Mouse (Mus musculus): Measurements from ENCODE around the gene Atf7. TPM values are rescaled to one million over a fixed set of nuclear protein-coding genes. Genes with fewer than 3 reads are reported as not detected.

Gene Atf7
- polyA plus RNA-seq, 1 experiment from 2014 or later = 15.5 TPM

DNA sequence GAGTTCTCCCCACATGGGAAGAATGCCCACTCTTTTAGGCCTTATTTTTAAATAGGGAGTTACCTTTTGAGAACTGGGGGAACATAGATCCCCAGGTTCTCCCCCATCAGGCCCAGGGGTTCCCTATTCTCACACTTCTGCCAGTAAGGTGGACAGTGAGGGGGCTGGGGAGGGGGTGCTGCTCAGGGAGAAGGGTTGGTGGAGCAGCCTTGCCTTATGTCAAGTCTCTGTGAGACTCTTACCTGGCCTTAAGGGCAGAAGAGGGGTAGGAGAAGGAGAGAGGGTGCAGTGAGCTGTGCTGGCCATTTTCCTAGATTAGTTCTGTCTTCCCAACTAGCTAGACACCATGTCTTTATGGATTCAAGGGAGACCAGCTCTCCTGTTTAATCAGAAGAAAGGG is 112.8 kb downstream of the Atf7 start:
- H3K27me3 ChIP-seq (ENCODE audit: control insufficient read depth, insufficient read depth, low read length) = no peaks in the 10 kb centered on the region
- ATAC-seq (replicated peaks; ENCODE audit: low FRiP score) (no peak), DNase-seq (ENCODE audit: low spot score) (no peak)
- no peaks in the 10 kb centered on the region for H3K9me3 ChIP-seq (ENCODE audit: control insufficient read depth, low read length)
- no peak overlapping the region for H3K9ac ChIP-seq (ENCODE audit: low read length)
- H3K36me3 ChIP-seq (ENCODE audit: control insufficient read depth, insufficient read depth, low read length) = no peaks in the 10 kb centered on the region
- peaks cover 19% of the 10 kb centered on the region for H3K4me1 ChIP-seq (replicated peaks; ENCODE audit: control insufficient read depth, insufficient read depth, low read length)
- H3K4me2 ChIP-seq (ENCODE audit: low read depth, low read length, severe bottlenecking) = no peak overlapping the region
- peak overlapping the region; percentile 74; the same call in 1 of the 2 replicates for H3K27ac ChIP-seq (ENCODE audit: low read depth, low read length)
- no peak overlapping the region for H3K4me3 ChIP-seq (ENCODE audit: low read depth, low read length)

DNA sequence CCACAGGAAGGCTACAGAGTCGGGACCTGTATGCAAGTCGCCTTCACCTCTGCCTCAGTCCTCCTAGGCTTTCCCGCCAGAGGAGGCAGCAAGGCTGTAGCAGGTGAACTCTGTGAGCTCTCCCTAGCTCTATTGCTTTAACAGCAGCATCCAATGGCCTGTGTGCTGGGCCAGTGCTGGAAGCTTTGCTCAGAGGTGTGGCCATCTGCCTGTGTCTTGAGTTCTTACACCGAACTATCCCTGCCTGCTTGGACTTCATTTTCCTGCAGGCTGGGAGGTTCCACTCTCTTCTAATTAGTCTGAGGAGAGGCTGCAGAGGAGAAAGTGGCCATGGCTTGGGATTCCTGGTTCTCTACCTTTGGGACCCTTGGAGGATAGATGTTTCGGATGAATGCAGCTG is 113.3 kb downstream of the Atf7 start:
- peak overlapping the region; percentile 74 for H3K27ac ChIP-seq (ENCODE audit: low read depth, low read length)
- peaks cover 19% of the 10 kb centered on the region for H3K4me1 ChIP-seq (replicated peaks; ENCODE audit: control insufficient read depth, insufficient read depth, low read length)
- no peak for DNase-seq (ENCODE audit: low spot score)
- no peak for ATAC-seq (replicated peaks; ENCODE audit: low FRiP score)
- H3K36me3 ChIP-seq (ENCODE audit: control insufficient read depth, insufficient read depth, low read length) = no peaks in the 10 kb centered on the region
- H3K4me2 ChIP-seq (ENCODE audit: low read depth, low read length, severe bottlenecking) = no peak overlapping the region; the same call in 1 of the 2 replicates
- H3K27me3 ChIP-seq (ENCODE audit: control insufficient read depth, insufficient read depth, low read length) = no peaks in the 10 kb centered on the region
- H3K9me3 ChIP-seq (ENCODE audit: control insufficient read depth, low read length) = no peaks in the 10 kb centered on the region
- 29% methylated on average over 5 of the region's 5 CpGs for WGBS
- H3K9ac ChIP-seq (ENCODE audit: low read length) = 0 out of 2 replicates have a peak overlapping the region, but pooled peaks have one; percentile 35
- H3K4me3 ChIP-seq (ENCODE audit: low read depth, low read length) = no peak overlapping the region

DNA sequence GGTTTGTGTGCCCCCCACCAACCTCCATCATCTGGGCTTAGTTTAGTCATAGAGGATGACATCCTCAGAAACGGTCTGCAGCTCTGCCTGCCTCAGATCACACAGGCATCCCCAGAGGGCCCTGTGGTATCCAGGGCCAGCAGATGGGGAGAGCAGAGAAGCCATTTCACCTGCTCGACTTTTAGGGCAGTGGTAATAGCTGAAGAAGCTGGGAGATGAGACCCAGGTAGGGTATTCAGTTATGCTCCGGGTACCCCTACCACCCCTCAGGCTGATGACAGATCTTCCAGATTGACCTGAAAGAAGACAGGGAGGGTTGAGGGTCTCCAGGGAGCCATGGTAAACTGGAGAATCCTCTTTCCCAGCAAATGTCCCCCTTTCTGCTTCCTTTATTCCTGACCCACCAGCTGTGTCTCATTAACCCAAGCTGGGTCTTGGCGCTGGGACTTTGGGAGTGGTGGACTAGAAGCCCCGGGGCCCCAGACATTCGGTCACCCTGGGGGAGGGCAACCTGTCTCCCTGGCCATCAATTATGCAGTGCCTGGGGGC is 113.9 kb downstream of the Atf7 start:
- Histone ChIP-seq H3K9me3 (ENCODE audit: control insufficient read depth, low read length) (no peaks in the 10 kb centered on the region), H3K27ac (ENCODE audit: low read depth, low read length) (peak overlapping the region; percentile 74), H3K4me3 (ENCODE audit: low read depth, low read length) (no peak overlapping the region), H3K36me3 (ENCODE audit: control insufficient read depth, insufficient read depth, low read length) (no peaks in the 10 kb centered on the region), H3K4me2 (ENCODE audit: low read depth, low read length, severe bottlenecking) (peak overlapping the region; percentile 84), H3K27me3 (ENCODE audit: control insufficient read depth, insufficient read depth, low read length) (no peaks in the 10 kb centered on the region), H3K4me1 (replicated peaks; ENCODE audit: control insufficient read depth, insufficient read depth, low read length) (peaks cover 19% of the 10 kb centered on the region), H3K9ac (ENCODE audit: low read length) (peak overlapping the region; percentile 35; the same call in 1 of the 2 replicates)
- ATAC-seq (replicated peaks; ENCODE audit: low FRiP score) = no peak
- DNase-seq (ENCODE audit: low spot score) = peak; percentile 67
- 10% methylated on average over 6 of the region's 6 CpGs for WGBS

DNA sequence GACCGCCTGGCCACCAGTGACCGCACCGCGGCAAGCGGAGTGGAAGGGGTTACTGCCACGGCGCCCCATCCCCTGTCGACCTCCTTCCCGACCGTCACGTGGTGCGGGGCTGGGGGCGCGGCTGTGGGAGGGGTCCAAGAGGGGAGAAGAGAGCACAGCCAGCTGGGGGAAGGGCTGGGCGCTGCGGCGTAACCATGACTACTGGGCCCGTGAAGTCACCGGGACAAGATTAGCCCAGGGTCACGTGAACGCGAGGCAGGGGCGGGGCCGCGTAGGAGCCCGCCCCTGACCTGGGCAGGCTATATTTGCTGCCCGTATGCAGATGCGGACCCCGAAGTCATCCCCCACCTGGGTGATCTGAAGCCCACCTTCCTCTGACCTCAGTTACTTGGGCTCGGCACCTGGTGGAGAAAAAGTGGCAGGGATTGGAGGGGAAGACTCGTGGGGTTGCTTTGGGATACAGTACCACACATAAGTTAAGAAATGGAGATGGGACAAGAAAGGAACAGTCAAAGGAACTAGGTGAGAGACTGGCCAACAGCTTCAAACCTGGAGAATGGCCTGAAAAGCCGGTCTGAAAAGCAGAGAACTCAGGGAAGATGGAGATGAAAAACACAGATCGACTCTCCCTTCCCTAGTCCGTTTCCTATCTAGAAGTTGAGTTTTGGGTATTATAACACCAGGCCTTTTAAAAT is 114.5 kb downstream of the Atf7 start:
- peaks cover 14% of the 10 kb centered on the region for H3K4me1 ChIP-seq (replicated peaks; ENCODE audit: control insufficient read depth, insufficient read depth, low read length)
- no peaks in the 10 kb centered on the region for H3K27me3 ChIP-seq (ENCODE audit: control insufficient read depth, insufficient read depth, low read length)
- ATAC-seq (replicated peaks; ENCODE audit: low FRiP score) (peak; percentile 96), DNase-seq (ENCODE audit: low spot score) (peak; percentile 98)
- H3K36me3 ChIP-seq (ENCODE audit: control insufficient read depth, insufficient read depth, low read length) = no peaks in the 10 kb centered on the region
- WGBS = 3% methylated on average over 32 of the region's 34 CpGs
- H3K9ac ChIP-seq (ENCODE audit: low read length) = peak overlapping the region; percentile 61
- H3K4me3 ChIP-seq (ENCODE audit: low read depth, low read length) = peak overlapping the region; percentile 53
- peak overlapping the region; percentile 84 for H3K4me2 ChIP-seq (ENCODE audit: low read depth, low read length, severe bottlenecking)
- peak overlapping the region; percentile 74 for H3K27ac ChIP-seq (ENCODE audit: low read depth, low read length)
- no peaks in the 10 kb centered on the region for H3K9me3 ChIP-seq (ENCODE audit: control insufficient read depth, low read length)

DNA sequence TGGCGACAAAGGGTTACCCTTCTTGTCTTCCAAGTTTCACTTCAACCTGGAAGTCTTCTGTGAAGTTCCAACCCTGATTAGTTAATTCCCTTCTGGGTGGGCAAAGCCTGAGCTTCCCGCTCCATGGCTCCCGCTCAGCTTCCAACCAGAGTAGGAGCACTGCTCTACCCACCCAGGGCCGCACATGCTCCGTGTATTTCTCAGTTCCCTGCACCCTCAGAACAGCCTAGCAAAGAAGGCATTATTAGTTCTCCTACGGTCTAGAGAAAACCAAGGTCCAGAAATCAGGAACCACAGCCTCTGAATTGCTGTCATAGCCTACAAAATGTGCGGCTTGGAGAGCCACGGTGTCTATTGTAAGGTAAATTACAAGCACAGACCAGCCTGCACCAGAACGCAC is 115.2 kb downstream of the Atf7 start:
- DNase-seq (ENCODE audit: low spot score) (no peak), ATAC-seq (replicated peaks; ENCODE audit: low FRiP score) (peak; percentile 67)
- Histone ChIP-seq H3K36me3 (ENCODE audit: control insufficient read depth, insufficient read depth, low read length) (no peaks in the 10 kb centered on the region), H3K4me1 (replicated peaks; ENCODE audit: control insufficient read depth, insufficient read depth, low read length) (peaks cover 13% of the 10 kb centered on the region), H3K9me3 (ENCODE audit: control insufficient read depth, low read length) (no peaks in the 10 kb centered on the region), H3K27me3 (ENCODE audit: control insufficient read depth, insufficient read depth, low read length) (no peaks in the 10 kb centered on the region), H3K4me2 (ENCODE audit: low read depth, low read length, severe bottlenecking) (peak overlapping the region; percentile 84), H3K9ac (ENCODE audit: low read length) (peak overlapping the region; percentile 61), H3K27ac (ENCODE audit: low read depth, low read length) (0 out of 2 replicates have a peak overlapping the region, but pooled peaks have one; percentile 50), H3K4me3 (ENCODE audit: low read depth, low read length) (peak overlapping the region; percentile 53)
- WGBS = 6% methylated on average over 9 of the region's 9 CpGs

DNA sequence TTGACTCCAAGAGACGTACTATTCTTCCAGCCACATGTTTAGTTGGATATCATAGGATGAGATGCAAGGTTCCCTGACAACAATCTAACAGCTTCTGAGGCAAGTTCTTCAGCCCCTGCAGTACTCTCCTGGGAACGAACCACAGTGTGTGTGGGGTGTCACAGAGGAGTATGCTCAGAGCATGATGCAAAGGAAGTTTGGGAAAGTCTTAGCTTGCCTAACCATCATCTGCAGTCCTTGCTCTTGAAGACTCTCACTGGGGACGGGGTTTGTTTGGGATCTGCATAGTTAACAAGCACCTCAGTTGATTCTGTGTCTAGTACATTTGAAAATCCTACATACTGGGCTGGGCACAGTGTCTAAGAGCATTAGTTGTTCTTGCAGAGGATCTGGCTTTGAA is 116.9 kb downstream of the Atf7 start:
- H3K9me3 ChIP-seq (ENCODE audit: control insufficient read depth, low read length) = no peaks in the 10 kb centered on the region
- no peak for DNase-seq (ENCODE audit: low spot score)
- ATAC-seq (replicated peaks; ENCODE audit: low FRiP score) = no peak
- H3K4me3 ChIP-seq (ENCODE audit: low read depth, low read length) = no peak overlapping the region
- no peak overlapping the region for H3K9ac ChIP-seq (ENCODE audit: low read length)
- peaks cover 13% of the 10 kb centered on the region for H3K4me1 ChIP-seq (replicated peaks; ENCODE audit: control insufficient read depth, insufficient read depth, low read length)
- H3K36me3 ChIP-seq (ENCODE audit: control insufficient read depth, insufficient read depth, low read length) = peaks cover 5% of the 10 kb centered on the region; the same call in 1 of the 2 replicates
- 87% methylated on average over 3 of the region's 3 CpGs for WGBS
- no peaks in the 10 kb centered on the region for H3K27me3 ChIP-seq (ENCODE audit: control insufficient read depth, insufficient read depth, low read length)
- no peak overlapping the region for H3K27ac ChIP-seq (ENCODE audit: low read depth, low read length)
- no peak overlapping the region for H3K4me2 ChIP-seq (ENCODE audit: low read depth, low read length, severe bottlenecking)

DNA sequence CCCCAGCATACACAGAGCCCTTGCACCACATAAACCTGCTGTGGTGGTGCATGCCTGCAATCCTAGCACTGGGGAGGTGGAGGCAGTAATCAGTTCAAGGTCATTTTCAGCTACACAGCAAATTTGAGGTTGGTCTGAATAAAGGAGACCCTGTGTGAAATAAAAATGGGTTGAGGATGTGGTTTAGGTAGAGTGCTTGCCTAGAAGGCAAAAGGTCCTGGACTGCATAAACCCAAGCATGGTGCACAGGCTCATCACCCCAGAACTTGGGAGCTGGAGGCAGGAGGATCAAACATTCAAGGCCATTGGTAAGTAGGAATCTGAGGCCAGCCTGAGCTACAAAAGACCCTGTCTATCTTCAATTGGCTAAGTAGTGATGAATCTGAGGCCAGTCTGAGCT is 117.7 kb downstream of the Atf7 start:
- H3K36me3 ChIP-seq (ENCODE audit: control insufficient read depth, insufficient read depth, low read length) = peaks cover 5% of the 10 kb centered on the region; the same call in 1 of the 2 replicates
- H3K9me3 ChIP-seq (ENCODE audit: control insufficient read depth, low read length) = no peaks in the 10 kb centered on the region
- H3K27ac ChIP-seq (ENCODE audit: low read depth, low read length) = no peak overlapping the region
- no peak overlapping the region for H3K4me2 ChIP-seq (ENCODE audit: low read depth, low read length, severe bottlenecking)
- ATAC-seq (replicated peaks; ENCODE audit: low FRiP score) (no peak), DNase-seq (ENCODE audit: low spot score) (no peak)
- no peak overlapping the region for H3K4me3 ChIP-seq (ENCODE audit: low read depth, low read length)
- no peak overlapping the region for H3K9ac ChIP-seq (ENCODE audit: low read length)
- H3K27me3 ChIP-seq (ENCODE audit: control insufficient read depth, insufficient read depth, low read length) = no peaks in the 10 kb centered on the region
- peaks cover 13% of the 10 kb centered on the region for H3K4me1 ChIP-seq (replicated peaks; ENCODE audit: control insufficient read depth, insufficient read depth, low read length)

DNA sequence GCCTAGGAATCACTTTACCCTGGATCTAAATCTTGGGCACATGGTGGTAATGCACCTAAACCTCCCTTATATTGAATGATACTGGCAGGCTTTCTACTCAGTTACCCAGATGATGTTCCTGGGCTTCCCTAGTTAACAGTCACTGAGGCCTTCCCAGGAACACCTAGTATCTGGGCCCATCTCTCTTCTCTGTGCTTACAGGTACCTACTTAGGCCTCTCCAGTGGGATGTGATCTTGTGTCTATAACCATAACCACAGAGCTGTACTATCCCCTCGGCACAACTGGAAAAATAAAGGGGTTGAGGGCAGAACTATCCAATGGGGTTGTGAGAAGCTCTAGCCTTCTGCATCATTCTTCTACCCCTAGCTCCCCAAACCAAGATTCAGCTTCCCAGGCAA is 118.4 kb downstream of the Atf7 start:
- H3K4me3 ChIP-seq (ENCODE audit: low read depth, low read length) = no peak overlapping the region
- 92% methylated on average over 1 of the region's 1 CpGs for WGBS
- peaks cover 11% of the 10 kb centered on the region for H3K4me1 ChIP-seq (replicated peaks; ENCODE audit: control insufficient read depth, insufficient read depth, low read length)
- no peaks in the 10 kb centered on the region for H3K27me3 ChIP-seq (ENCODE audit: control insufficient read depth, insufficient read depth, low read length)
- H3K36me3 ChIP-seq (ENCODE audit: control insufficient read depth, insufficient read depth, low read length) = peaks cover 5% of the 10 kb centered on the region; the same call in 1 of the 2 replicates
- H3K27ac ChIP-seq (ENCODE audit: low read depth, low read length) = no peak overlapping the region
- no peak overlapping the region for H3K4me2 ChIP-seq (ENCODE audit: low read depth, low read length, severe bottlenecking)
- H3K9me3 ChIP-seq (ENCODE audit: control insufficient read depth, low read length) = no peaks in the 10 kb centered on the region
- no peak overlapping the region for H3K9ac ChIP-seq (ENCODE audit: low read length)
- ATAC-seq (replicated peaks; ENCODE audit: low FRiP score) = no peak
- no peak for DNase-seq (ENCODE audit: low spot score)

DNA sequence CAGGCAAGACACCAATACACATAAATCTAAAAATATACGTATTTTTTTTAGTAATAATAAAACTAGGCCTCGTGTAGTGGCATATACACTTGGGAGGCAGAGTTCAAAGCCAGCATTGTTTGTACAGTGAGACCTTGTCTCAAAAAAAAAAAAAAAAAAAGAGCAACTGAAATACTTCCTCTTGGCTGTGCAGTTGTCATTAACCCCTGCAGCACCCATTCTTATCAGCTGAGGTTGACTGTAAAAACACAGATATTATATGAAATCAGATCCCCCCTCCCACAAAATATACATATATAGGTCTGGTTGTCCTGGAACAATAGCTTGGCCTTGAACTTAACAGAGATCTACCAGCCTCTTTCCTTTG is 118.8 kb downstream of the Atf7 start:
- Histone ChIP-seq H3K4me3 (ENCODE audit: low read depth, low read length) (no peak overlapping the region), H3K4me1 (replicated peaks; ENCODE audit: control insufficient read depth, insufficient read depth, low read length) (peaks cover 7% of the 10 kb centered on the region), H3K9me3 (ENCODE audit: control insufficient read depth, low read length) (no peaks in the 10 kb centered on the region), H3K27ac (ENCODE audit: low read depth, low read length) (no peak overlapping the region), H3K9ac (ENCODE audit: low read length) (no peak overlapping the region), H3K36me3 (ENCODE audit: control insufficient read depth, insufficient read depth, low read length) (peaks cover 5% of the 10 kb centered on the region; the same call in 1 of the 2 replicates), H3K4me2 (ENCODE audit: low read depth, low read length, severe bottlenecking) (no peak overlapping the region), H3K27me3 (ENCODE audit: control insufficient read depth, insufficient read depth, low read length) (no peaks in the 10 kb centered on the region)
- ATAC-seq (replicated peaks; ENCODE audit: low FRiP score) (no peak), DNase-seq (ENCODE audit: low spot score) (no peak)
- WGBS = 79% methylated on average over 2 of the region's 2 CpGs

Data from forebrain, embryonic 11.5 days (tissue).